Mouse (Mus musculus) kidney, embryonic 14.5 days (tissue): ENCODE results near the gene Krt25. TPM values are rescaled to one million over a fixed set of nuclear protein-coding genes. Genes with fewer than 3 reads are reported as not detected.

Experiments
- ATAC-seq: fragments of 200-750 bp; cut with Nextera tagmentation; 2 replicates; pipeline ENCODE4 v1.8.0; 2017; ENCODE audit warnings: moderate number of reproducible peaks, mild to moderate bottlenecking, moderate TSS enrichment, moderate library complexity; ENCODE audit not compliant: low FRiP score, low TSS enrichment
- H3K27ac ChIP-seq: fragments of 300-500 bp; sonication (generic); 2 replicates; pipeline ENCODE4 v1.5.1; 2014; ENCODE audit warnings: low read depth, mild to moderate bottlenecking, low read length, moderate library complexity, mixed read lengths
- H3K27me3 ChIP-seq: fragments of 300-500 bp; sonication (generic); 2 replicates; pipeline ENCODE4 v1.6.1; 2014; ENCODE audit warnings: mild to moderate bottlenecking, low read length; ENCODE audit not compliant: control insufficient read depth, insufficient read depth
- H3K36me3 ChIP-seq: fragments of 300-500 bp; sonication (generic); 2 replicates; pipeline ENCODE4 v1.6.1; 2014; ENCODE audit warnings: low read length, mixed read lengths; ENCODE audit not compliant: control insufficient read depth, insufficient read depth
- H3K4me1 ChIP-seq: fragments of 300-500 bp; sonication (generic); 2 replicates; pipeline ENCODE4 v1.6.1; 2014; ENCODE audit warnings: low read length, mixed read lengths; ENCODE audit not compliant: control insufficient read depth, insufficient read depth
- H3K4me2 ChIP-seq: fragments of 300-500 bp; sonication (generic); replicated peaks from 2 replicates; pipeline ENCODE4 v1.6.1; 2014; ENCODE audit warnings: low read depth, mild to moderate bottlenecking, low read length
- H3K4me3 ChIP-seq: fragments of 300-500 bp; sonication (generic); 2 replicates; pipeline ENCODE4 v1.5.1; 2014; ENCODE audit warnings: mild to moderate bottlenecking, low read length
- H3K9ac ChIP-seq: fragments of 300-500 bp; sonication (generic); 2 replicates; pipeline ENCODE4 v1.6.1; 2014; ENCODE audit warnings: low read depth, mild to moderate bottlenecking, low read length, moderate library complexity
- H3K9me3 ChIP-seq: fragments of 300-500 bp; sonication (generic); 2 replicates; pipeline ENCODE4 v1.6.1; 2016; ENCODE audit warnings: low read length; ENCODE audit not compliant: control insufficient read depth
- WGBS: fragments of 180-500 bp; shearing (Covaris S2); extraction: QIAGEN DNeasy Blood & Tissue Kit; methylation state at CpG from one replicate; pipeline ENCODE4 v1.1.7; 2014; 5-methylcytosine and 5-hydroxymethylcytosine counted together
- polyA plus RNA-seq: library from polyadenylated mRNA; unstranded; fragments of >200 nt; fragmentation: Nextera tagmentation; extraction: Ambion mirVana; gene quantifications from 2 replicates; pipeline ENCODE4 v1.2.1, GENCODE M21; 2014

Krt25 gene
- polyA plus RNA-seq, 1 experiment from 2014 or later, result not detected

- H3K4me2 ChIP-seq, result no peak overlapping the region
- no peak overlapping the region for H3K27ac ChIP-seq
- no peak overlapping the region for H3K9ac ChIP-seq
- ATAC-seq, result no peak
- H3K9me3 ChIP-seq, result no peaks in the 10 kb centered on the region
- H3K27me3 ChIP-seq, result no peaks in the 10 kb centered on the region
- WGBS, result 60% methylated on average over 5 of the region's 5 CpGs
- H3K4me3 ChIP-seq, result no peak overlapping the region
- no peaks in the 10 kb centered on the region for H3K36me3 ChIP-seq
- H3K4me1 ChIP-seq, result no peaks in the 10 kb centered on the region
Observed at GRCm38 (mm10) chr11:99292846-99293245, 29.9 kb downstream of the Krt25 start.

GRCm38 (mm10) chr11:99284833-99285312 lies 37.9 kb downstream of the Krt25 start, which contains the start of gene Krt24:
Gene Krt24 (minus strand): TSS chr11:99285262.
- no peak within 1 kb of the TSS for H3K27ac ChIP-seq
- ATAC-seq, result no peak
- H3K9ac ChIP-seq, result no peak within 1 kb of the TSS
- H3K9me3 ChIP-seq, result no peaks in the 10 kb centered on the region
- H3K4me3 ChIP-seq, result no peak within 1 kb of the TSS
- H3K27me3 ChIP-seq, result no peaks in the 10 kb centered on the region
- no peaks in the 10 kb centered on the region for H3K36me3 ChIP-seq
- 45% methylated on average over 11 of the region's 11 CpGs for WGBS
- H3K4me1 ChIP-seq, result no peaks in the 10 kb centered on the region
- no peak within 1 kb of the TSS for H3K4me2 ChIP-seq

GRCm38 (mm10) chr11:99284011-99284410 lies 38.7 kb downstream of the Krt25 start:
- Histone ChIP-seq H3K4me3 (no peak overlapping the region), H3K9ac (no peak overlapping the region), H3K4me1 (no peaks in the 10 kb centered on the region), H3K9me3 (no peaks in the 10 kb centered on the region), H3K4me2 (no peak overlapping the region), H3K27ac (no peak overlapping the region), H3K27me3 (no peaks in the 10 kb centered on the region), H3K36me3 (no peaks in the 10 kb centered on the region)
- no peak for ATAC-seq
- 91% methylated on average over 5 of the region's 5 CpGs for WGBS

- ATAC-seq, result no peak
- Histone ChIP-seq H3K9ac (no peak overlapping the region), H3K4me1 (no peaks in the 10 kb centered on the region), H3K36me3 (no peaks in the 10 kb centered on the region), H3K27ac (no peak overlapping the region), H3K4me3 (no peak overlapping the region), H3K27me3 (no peaks in the 10 kb centered on the region), H3K4me2 (no peak overlapping the region), H3K9me3 (no peaks in the 10 kb centered on the region)
- WGBS, result 43% methylated on average over 4 of the region's 4 CpGs
Observed at GRCm38 (mm10) chr11:99283334-99283733, 39.4 kb downstream of the Krt25 start.

GRCm38 (mm10) chr11:99281116-99281515 lies 41.6 kb downstream of the Krt25 start:
- Histone ChIP-seq H3K4me2 (no peak overlapping the region), H3K4me3 (no peak overlapping the region), H3K27me3 (no peaks in the 10 kb centered on the region), H3K4me1 (no peaks in the 10 kb centered on the region), H3K27ac (no peak overlapping the region), H3K9ac (no peak overlapping the region), H3K36me3 (no peaks in the 10 kb centered on the region), H3K9me3 (no peaks in the 10 kb centered on the region)
- 85% methylated on average over 9 of the region's 9 CpGs for WGBS
- no peak for ATAC-seq

- no peaks in the 10 kb centered on the region for H3K36me3 ChIP-seq
- 73% methylated on average over 5 of the region's 5 CpGs for WGBS
- no peaks in the 10 kb centered on the region for H3K4me1 ChIP-seq
- no peak overlapping the region for H3K4me3 ChIP-seq
- no peak overlapping the region for H3K4me2 ChIP-seq
- no peak overlapping the region for H3K9ac ChIP-seq
- H3K27me3 ChIP-seq, result no peaks in the 10 kb centered on the region
- no peak overlapping the region for H3K27ac ChIP-seq
- H3K9me3 ChIP-seq, result no peaks in the 10 kb centered on the region
- ATAC-seq, result no peak
Observed at GRCm38 (mm10) chr11:99279986-99280385, 42.8 kb downstream of the Krt25 start.

DNA sequence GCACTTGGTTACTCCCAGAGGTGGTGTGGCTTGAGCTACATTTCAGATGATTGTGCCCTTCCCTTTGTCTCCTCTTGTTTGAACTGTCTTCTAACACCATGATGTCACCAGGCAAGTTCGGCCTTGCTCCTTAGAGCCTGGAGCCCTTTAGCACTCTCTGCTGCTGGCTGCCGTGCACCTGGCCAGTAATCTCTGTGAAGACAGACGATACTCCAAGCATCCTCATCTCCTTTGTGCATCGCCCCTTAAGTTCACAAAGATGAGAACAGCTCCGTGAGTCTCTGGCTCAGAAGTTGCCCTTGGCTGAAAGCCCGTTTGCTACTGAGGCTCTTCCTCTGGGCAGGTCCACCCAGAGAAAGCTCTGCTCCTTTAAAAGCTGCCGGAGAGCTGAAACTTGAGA lies 46.0 kb downstream of the Krt25 start:
- Histone ChIP-seq H3K4me1 (no peaks in the 10 kb centered on the region), H3K4me2 (no peak overlapping the region), H3K9ac (no peak overlapping the region), H3K9me3 (no peaks in the 10 kb centered on the region), H3K36me3 (no peaks in the 10 kb centered on the region), H3K4me3 (no peak overlapping the region), H3K27ac (no peak overlapping the region), H3K27me3 (no peaks in the 10 kb centered on the region)
- 49% methylated on average over 7 of the region's 7 CpGs for WGBS
- ATAC-seq, result no peak

DNA sequence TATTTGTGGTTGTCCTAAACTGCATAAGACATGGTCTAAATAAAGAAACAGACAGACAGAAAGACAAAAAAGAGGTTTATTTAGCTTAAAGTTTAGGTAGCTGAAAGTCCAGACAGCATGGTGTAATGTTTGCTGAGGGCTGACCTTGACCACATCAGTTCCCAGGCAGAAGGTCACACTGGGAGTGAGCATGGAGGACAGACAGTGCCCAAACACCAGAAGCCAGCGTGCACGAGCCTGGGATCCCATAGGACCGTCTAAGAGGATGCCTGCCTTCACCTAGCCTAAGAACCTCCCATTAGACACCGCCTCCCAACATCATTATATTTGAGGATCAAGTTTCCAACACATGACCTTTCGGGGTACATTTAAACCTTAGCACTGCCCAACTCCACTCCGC lies 47.1 kb downstream of the Krt25 start:
- WGBS, result 66% methylated on average over 6 of the region's 6 CpGs
- Histone ChIP-seq H3K27me3 (no peaks in the 10 kb centered on the region), H3K4me1 (no peaks in the 10 kb centered on the region), H3K9me3 (no peaks in the 10 kb centered on the region), H3K27ac (no peak overlapping the region), H3K4me2 (no peak overlapping the region), H3K36me3 (no peaks in the 10 kb centered on the region), H3K9ac (no peak overlapping the region), H3K4me3 (no peak overlapping the region)
- no peak for ATAC-seq

- H3K4me2 ChIP-seq, result no peak overlapping the region
- 91% methylated on average over 4 of the region's 4 CpGs for WGBS
- no peaks in the 10 kb centered on the region for H3K27me3 ChIP-seq
- no peak overlapping the region for H3K9ac ChIP-seq
- no peak overlapping the region for H3K27ac ChIP-seq
- no peak overlapping the region for H3K4me3 ChIP-seq
- H3K36me3 ChIP-seq, result no peaks in the 10 kb centered on the region
- H3K4me1 ChIP-seq, result no peaks in the 10 kb centered on the region
- ATAC-seq, result no peak
- H3K9me3 ChIP-seq, result no peaks in the 10 kb centered on the region
Observed at GRCm38 (mm10) chr11:99272721-99273120, 50.0 kb downstream of the Krt25 start.
